Mouse (Mus musculus) kidney, postnatal 4 days (tissue): ENCODE results near the gene Auh.

ENCODE experiments used
- DNase-seq, 2 experiments: peaks; one replicate each; pipeline ENCODE4 v3.0.0; 2021; ENCODE audit warnings: mixed read lengths in 2 of 2

Auh gene

GRCm38 (mm10) chr13:52793434-52793989 lies 136.0 kb downstream of the Auh start:
- DNase-seq, result no peak

GRCm38 (mm10) chr13:52792242-52792844 lies 137.1 kb downstream of the Auh start:
- no peak for DNase-seq

DNA sequence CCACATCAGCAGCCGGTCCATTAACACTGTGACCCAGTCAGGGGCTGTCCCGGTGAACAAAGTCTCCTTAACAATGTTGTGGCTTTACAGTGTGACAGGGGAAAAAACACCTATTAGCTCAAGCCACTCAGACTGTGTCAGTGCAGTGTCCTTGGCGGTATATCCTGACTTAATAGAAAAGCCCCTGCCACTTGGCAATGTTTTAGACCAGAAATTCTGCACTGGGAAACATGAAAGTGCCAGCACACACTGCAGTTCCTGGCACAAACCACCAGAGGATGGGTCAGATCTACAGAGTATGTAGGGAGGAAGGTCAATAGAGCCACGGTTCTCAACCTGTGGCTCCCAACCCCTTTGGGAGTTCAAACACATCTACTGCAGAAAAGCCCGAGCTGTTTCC lies 138.6 kb downstream of the Auh start:
- no peak for DNase-seq
